Mouse (Mus musculus): ENCODE measurements around the gene Dtymk. TPM values are rescaled to one million over a fixed set of nuclear protein-coding genes. Genes with fewer than 3 reads are reported as not detected.
"Not testable (repeated sequence)": the region's sequence is repeated elsewhere in the genome, so short reads cannot be mapped to it uniquely, and the experiment has no call there.

The Dtymk gene
- 86.4 TPM for polyA plus RNA-seq (2021)

DNA sequence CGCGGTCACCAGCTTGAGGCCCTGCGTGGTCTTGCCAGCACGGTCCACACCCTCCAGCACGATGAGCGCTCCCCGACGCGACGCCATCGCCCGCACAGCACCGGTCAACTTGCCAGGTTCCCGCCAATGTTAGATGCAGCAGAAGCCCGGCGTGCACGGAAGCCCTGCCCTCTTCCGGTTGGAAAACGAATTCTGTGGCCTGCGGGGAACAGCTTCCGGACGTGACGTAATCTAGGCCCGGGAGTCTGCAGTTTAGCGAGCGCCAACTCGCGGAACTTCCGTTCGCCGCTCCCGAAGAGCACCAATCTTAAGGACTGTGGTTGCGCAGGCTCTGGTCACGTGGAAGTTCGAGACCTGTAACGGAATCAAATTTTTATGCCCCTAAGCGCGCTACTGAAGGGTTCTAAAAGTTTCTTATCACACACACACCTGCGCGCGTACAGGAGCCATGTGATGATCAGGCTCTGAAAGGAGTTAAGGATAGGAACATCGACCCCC lies at the start of gene Dtymk:
Gene Dtymk, minus strand, starts transcription at position 194 of the 498 bp plus-strand sequence.
- in situ Hi-C loops (cut with MboI; ENCODE audit: low pct_unique_long_range_greater_than_20kb): no loop called here
- peak; percentile 55 for DNase-seq (ENCODE audit: low read depth, low spot score)
- ChIA-PET CTCF (interaction anchor here (0.9 to 1.2 kb wide), 3 partner anchors 9 to 15 kb away, joined by 3 read pairs; no protein-coding TSS in a partner anchor), POLR2A (interaction anchor here (0.6 to 1.7 kb wide), 4 partner anchors 13 to 485 kb away, joined by 3 to 5 read pairs (median 4); partner anchors contain the start of gene Thap4)
- peak; percentile 58 for ATAC-seq
- H3K27me3 ChIP-seq: no peaks in the 10 kb centered on the region
- TF ChIP-seq CTCF (IDR thresholded peaks at IDR 0.05): no peak

DNA sequence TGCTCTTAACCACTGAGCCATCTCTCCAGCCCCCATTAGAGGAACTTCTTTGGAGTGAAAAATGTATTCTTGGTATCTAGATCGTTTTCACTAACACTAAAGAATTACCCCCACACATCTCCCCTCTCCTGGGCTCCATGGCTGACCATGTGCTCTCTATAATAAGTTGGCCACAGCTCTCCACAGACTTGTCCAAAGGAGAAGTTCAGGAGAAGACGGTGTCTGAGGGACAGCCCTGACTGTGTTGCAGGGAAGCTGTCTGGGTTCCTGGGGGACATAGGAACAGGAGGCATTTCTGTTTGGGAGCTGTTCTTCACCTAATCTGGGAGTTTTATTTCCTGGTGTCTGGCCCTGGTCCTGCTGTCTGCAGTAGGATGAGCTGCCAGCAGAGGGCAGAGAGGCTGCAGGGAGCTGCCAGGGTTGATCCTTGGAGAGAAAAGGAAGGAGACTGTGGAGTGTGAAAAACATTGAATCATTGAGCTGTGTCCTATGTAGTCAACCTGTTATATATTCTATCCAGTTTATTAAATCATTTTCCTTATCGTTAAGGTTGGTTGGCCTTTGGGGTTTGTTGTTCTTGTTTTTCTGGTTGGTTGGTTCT lies 44.1 kb upstream of the Dtymk start:
- in situ Hi-C loops (cut with MboI; ENCODE audit: low pct_unique_long_range_greater_than_20kb); CTCF ChIA-PET; DNase-seq (ENCODE audit: low read depth, low spot score); H3K27me3 ChIP-seq; POLR2A ChIA-PET: not testable (repeated sequence)
- ATAC-seq: peak; percentile 97

DNA sequence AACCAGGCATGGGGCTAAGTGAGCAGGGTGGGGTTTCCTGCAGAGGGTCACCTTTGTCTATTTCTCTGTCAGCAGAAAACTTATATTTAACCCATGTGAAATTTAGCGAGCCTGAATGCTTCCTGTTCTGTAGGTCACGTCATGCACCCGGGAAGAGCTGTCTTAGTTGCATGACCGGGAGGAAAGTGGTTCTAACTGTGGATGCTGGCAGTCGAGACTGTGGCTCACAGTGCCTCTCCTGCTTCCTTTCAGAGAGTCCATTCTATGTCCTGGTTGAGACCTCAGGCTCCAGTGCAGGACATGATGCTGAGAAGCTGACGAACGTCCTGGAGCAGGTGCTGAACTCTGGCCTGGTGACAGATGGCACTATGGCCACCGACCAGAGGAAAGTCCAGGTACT lies 36.8 kb upstream of the Dtymk start:
- CTCF ChIA-PET; DNase-seq (ENCODE audit: low read depth, low spot score); POLR2A ChIA-PET; H3K27me3 ChIP-seq; ATAC-seq: not testable (repeated sequence)
- in situ Hi-C loops (cut with MboI; ENCODE audit: low pct_unique_long_range_greater_than_20kb): loop anchor here (10.0 kb wide), 1 partner anchor 236 kb away; no protein-coding TSS in a partner anchor

DNA sequence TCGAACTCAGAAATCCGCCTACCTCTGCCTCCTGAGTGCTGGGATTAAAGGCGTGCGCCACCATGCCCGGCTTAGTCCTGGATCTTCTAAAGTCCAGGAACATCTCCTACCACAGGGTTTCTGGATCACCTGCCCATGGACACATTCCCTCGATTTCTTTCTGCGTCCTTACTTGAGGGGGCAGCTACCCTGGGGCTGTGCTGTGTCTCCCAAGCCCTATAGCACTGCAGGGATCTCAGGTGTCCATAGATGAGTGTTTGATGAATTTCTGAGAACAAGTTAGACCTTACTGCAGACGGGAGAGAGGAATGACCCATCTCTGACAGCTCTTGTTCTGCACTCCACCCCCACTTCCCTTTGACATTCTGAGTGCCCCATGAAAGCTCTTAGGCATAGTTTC lies 35.6 kb upstream of the Dtymk start:
- ChIA-PET POLR2A (interaction anchor here (0.6 kb wide), 1 partner anchor 223 kb away, joined by 3 read pairs; no protein-coding TSS in a partner anchor), CTCF (no interaction called here)
- DNase-seq (ENCODE audit: low read depth, low spot score) (no peak), ATAC-seq (no peak)
- no peaks in the 10 kb centered on the region for H3K27me3 ChIP-seq
- in situ Hi-C loops (cut with MboI; ENCODE audit: low pct_unique_long_range_greater_than_20kb): loop anchor here (10.0 kb wide), 1 partner anchor 237 kb away; no protein-coding TSS in a partner anchor
- no peak for TF ChIP-seq CTCF (IDR thresholded peaks at IDR 0.05)

DNA sequence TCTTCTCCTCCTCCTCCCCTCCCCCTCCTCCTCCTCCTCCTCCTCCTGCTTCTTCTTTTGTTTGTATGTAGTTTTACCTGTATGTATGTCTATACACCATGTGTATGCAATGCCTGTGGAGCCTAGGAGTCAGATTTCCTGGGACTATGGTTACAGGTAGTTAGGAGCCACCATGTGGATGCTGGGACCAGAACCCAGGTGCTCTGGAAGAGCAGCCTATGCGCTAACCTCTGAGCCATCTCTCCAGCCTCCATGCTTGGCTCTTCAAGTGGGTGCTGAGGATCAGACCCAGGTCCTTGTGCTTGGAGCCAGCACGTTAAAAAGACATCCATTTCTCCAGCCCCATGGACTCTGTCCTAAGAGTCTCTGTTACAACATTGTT lies 34.8 kb upstream of the Dtymk start:
- CTCF ChIA-PET: no interaction called here
- no peak for ATAC-seq
- POLR2A ChIA-PET: no interaction called here
- H3K27me3 ChIP-seq: no peaks in the 10 kb centered on the region
- no peak for TF ChIP-seq CTCF (IDR thresholded peaks at IDR 0.05)
- DNase-seq (ENCODE audit: low read depth, low spot score): no peak
- in situ Hi-C loops (cut with MboI; ENCODE audit: low pct_unique_long_range_greater_than_20kb): loop anchor here (10.0 kb wide), 1 partner anchor 238 kb away; no protein-coding TSS in a partner anchor

DNA sequence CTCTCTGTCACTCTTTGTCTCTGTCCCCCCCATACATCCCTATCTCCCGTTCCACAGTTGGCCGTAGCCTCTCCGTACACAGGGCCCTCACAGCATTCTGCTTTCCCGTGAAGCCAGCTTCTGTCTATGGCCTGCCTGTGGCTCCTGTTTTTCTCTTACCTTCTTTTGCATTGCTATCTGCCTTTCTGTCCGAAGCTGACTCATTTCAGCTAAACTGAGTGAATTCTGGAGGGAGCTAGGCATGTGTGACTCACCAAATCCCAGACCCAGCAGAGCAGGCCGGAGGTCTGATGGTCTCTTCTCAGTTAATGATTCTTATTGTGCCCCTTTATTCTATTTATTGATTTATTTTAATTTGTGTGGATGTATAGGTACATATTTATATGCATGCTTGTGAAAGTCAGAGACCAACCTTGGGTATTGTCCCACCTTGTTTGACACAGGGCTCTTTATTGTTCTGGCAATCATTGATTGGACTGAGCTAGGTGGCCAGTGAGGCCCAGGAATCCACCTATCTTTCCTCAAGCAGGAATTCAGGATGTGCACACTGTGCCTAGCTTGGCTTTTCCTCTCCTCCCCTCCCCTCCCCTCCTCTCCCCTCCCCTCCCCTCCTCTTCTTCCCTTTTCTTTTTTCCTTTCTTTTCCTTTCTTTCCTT lies 34.3 kb upstream of the Dtymk start:
- no peaks in the 10 kb centered on the region for H3K27me3 ChIP-seq
- TF ChIP-seq CTCF (IDR thresholded peaks at IDR 0.05): no peak
- DNase-seq (ENCODE audit: low read depth, low spot score): peak; percentile 66
- ChIA-PET POLR2A (no interaction called here), CTCF (no interaction called here)
- peak; percentile 98 for ATAC-seq
- in situ Hi-C loops (cut with MboI; ENCODE audit: low pct_unique_long_range_greater_than_20kb): loop anchor here (10.0 kb wide), 1 partner anchor 239 kb away; no protein-coding TSS in a partner anchor

DNA sequence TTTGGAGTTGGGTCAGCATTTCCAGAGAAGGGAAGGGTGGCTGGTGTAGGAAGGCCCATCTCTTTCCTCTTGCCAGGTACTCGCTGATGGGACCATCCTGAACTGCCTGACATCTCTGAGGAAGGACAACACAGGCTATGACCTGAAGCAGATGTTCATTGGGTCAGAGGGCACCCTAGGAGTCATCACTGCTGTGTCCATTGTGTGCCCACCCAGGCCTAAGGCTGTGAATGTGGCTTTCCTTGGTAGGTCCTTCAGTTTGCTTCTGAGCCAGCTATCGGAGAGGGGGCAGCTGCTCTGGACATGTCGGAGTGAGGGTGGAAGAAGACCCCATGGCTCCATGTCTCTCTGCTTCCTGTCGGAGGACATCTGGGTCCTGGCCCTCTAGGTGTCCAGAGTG lies 33.5 kb upstream of the Dtymk start:
- ATAC-seq (no peak), DNase-seq (ENCODE audit: low read depth, low spot score) (no peak)
- in situ Hi-C loops (cut with MboI; ENCODE audit: low pct_unique_long_range_greater_than_20kb): loop anchor here (10.0 kb wide), 1 partner anchor 240 kb away; no protein-coding TSS in a partner anchor
- ChIA-PET CTCF (no interaction called here), POLR2A (interaction anchor here (0.6 kb wide), 1 partner anchor 10 kb away, joined by 5 read pairs; the partner anchor contains the start of gene D2hgdh)
- H3K27me3 ChIP-seq: no peaks in the 10 kb centered on the region
- no peak for TF ChIP-seq CTCF (IDR thresholded peaks at IDR 0.05)

DNA sequence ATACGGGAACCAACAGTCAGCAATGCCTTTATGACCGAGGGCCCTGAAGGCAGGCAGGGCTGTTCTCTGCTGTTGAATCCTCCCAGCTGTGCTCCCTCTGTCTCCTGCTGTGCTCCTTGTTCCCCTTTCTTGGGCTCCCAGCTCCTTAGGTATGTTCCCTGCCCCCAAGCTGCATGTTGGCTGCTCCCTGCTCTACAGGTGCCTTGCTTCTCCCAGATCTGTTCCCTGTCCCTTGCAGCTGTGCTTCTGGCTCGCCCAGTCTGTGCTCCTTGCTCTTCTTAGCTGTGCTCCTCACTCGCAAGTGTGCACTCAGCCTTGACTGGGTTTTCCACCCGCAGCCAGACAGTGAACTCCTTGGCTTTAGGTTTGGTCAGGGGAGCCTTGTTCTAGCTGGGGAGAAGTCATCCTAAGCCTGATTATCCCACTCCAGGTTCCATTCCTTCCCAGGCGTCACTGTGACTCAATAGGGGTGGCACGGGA lies 33.0 kb upstream of the Dtymk start:
- POLR2A ChIA-PET: interaction anchor here (0.6 kb wide), 1 partner anchor 10 kb away, joined by 5 read pairs; the partner anchor contains the start of gene D2hgdh
- CTCF ChIA-PET: no interaction called here
- ATAC-seq (peak; percentile 32), DNase-seq (ENCODE audit: low read depth, low spot score) (no peak)
- in situ Hi-C loops (cut with MboI; ENCODE audit: low pct_unique_long_range_greater_than_20kb): loop anchor here (10.0 kb wide), 1 partner anchor 240 kb away; no protein-coding TSS in a partner anchor
- no peak for TF ChIP-seq CTCF (IDR thresholded peaks at IDR 0.05)
- H3K27me3 ChIP-seq: no peaks in the 10 kb centered on the region

DNA sequence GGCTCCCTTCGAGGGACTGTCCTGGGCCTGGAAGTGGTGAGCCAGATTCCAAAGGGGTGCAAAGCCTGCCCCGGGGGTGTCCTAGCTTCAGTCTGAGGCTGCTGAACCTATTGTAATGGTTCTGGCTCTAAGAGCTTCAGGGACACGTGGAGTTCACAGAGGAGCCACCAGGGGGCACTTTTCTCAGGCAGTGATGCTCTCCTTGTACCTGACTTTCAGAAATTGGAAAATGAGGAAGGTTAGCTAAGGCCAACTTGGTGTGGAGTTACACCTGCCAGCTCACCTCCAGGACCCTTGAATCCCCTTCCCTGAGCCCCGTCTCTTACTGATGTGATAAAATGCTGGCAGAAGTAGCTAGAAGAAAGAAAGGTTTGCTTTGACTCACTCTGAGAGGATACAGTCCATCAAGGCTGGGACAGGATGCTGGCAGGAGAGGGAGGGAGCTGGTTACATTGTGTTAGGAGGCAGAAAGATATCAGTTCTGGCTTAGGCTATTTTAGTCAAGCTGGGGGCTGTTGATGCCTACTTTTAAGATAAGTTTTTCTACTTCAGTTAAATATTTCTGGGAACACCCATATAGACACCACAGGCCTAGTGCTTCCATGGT lies 31.1 kb upstream of the Dtymk start:
- H3K27me3 ChIP-seq; DNase-seq (ENCODE audit: low read depth, low spot score); POLR2A ChIA-PET; ATAC-seq: not testable (repeated sequence)
- TF ChIP-seq CTCF (IDR thresholded peaks at IDR 0.05): peak; percentile 44
- in situ Hi-C loops (cut with MboI; ENCODE audit: low pct_unique_long_range_greater_than_20kb): loop anchor here (10.0 kb wide), 1 partner anchor 242 kb away; no protein-coding TSS in a partner anchor
- CTCF ChIA-PET: interaction anchor here (1.0 to 1.3 kb wide), 3 partner anchors 12 to 246 kb away, joined by 3 to 4 read pairs (median 3); no protein-coding TSS in a partner anchor

DNA sequence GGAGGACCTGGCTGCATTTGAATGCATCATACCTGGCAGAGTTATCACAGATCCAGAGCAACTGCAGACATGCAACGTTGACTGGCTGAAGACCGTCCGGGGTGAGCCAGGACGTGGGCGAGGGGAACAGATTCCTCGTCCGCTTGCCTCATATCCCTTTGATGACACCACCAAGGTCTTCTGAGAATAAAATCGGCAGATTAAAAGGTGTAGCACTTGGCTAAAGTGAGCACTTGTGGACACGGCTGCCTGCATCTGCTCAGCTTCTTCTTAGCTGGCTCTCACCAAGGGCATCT lies 24.8 kb upstream of the Dtymk start:
- ChIA-PET POLR2A (no interaction called here), CTCF (no interaction called here)
- in situ Hi-C loops (cut with MboI; ENCODE audit: low pct_unique_long_range_greater_than_20kb): no loop called here
- H3K27me3 ChIP-seq: no peaks in the 10 kb centered on the region
- DNase-seq (ENCODE audit: low read depth, low spot score) (no peak), ATAC-seq (no peak)
- no peak for TF ChIP-seq CTCF (IDR thresholded peaks at IDR 0.05)

All from Patski (cell line).